Mouse (Mus musculus): ENCODE measurements at regions not wholly inside any gene's neighbourhood (a gene's known extent, or its start where the extent isn't known, plus 50 kb on each side); places are given as distances from the start of the nearest gene placed in this dataset.

DNA sequence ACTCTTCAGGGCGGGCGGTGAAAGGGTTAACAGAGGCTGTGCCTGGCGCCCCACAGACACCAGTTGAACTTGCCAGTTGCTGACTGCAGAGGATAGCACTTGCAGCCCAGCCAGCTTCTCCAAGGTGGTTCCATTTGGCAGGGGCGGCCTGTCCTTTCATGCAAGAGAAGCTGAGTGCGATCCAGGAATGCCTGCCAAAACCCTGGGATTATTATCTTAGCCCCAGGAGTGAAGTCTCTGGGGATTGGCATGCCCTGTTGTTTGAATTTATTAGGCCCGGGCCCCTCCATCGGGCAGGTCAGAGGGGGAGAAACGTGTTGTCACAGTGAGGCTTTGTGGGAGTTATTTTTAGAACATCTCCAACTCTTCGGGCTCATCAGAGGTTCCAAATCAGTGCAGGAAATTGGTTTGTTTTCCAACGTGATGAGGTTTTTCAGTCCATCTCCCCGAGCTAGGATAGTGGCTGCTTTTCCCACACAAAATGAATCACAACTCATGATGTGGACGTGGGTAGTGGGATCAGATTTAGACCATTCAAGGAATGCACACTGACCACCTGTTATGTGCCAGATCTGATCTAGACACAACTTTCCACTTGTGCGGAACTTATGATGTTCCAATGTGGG, 219.4 kb upstream of the Rpl38 start:
- peak overlapping the region; percentile 35 for H3K27ac ChIP-seq
- no peaks in the 10 kb centered on the region for H3K9me3 ChIP-seq
- no peaks in the 10 kb centered on the region for H3K36me3 ChIP-seq
- H3K27me3 ChIP-seq = no peaks in the 10 kb centered on the region
- no peak overlapping the region for H3K4me3 ChIP-seq
- 27% methylated on average over 13 of the region's 13 CpGs for WGBS
- no peak overlapping the region; the same call in 1 of the 2 replicates for H3K4me2 ChIP-seq
- ATAC-seq (ENCODE audit: borderline replicate concordance, extremely low read depth, low FRiP score, low TSS enrichment) = peak; percentile 13; the same call in 1 of the 2 replicates
- peaks cover 34% of the 10 kb centered on the region for H3K4me1 ChIP-seq
- H3K9ac ChIP-seq = no peak overlapping the region

DNA sequence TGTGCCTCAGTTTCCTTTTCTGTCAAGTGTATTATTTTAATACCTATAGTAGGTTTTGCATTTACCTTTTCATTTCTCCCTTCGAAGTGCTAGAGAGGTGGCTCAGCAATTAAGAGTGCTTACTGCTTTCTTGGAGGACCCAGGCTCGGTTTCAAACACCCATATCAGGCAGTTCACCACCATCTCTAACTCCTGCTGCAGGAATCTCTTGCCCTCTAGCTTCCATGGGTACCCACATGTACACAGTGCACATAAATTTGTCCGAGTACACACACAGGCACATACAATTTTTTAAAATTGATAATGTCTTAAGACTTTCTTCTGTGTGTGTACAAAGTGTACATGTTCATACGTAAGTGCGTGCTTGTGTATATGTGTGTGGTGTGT, 220.9 kb upstream of the Rpl38 start:
- no peaks in the 10 kb centered on the region for H3K27me3 ChIP-seq
- no peak overlapping the region for H3K9ac ChIP-seq
- H3K4me3 ChIP-seq = no peak overlapping the region
- H3K9me3 ChIP-seq = no peaks in the 10 kb centered on the region
- no peak overlapping the region for H3K27ac ChIP-seq
- H3K4me2 ChIP-seq = peak overlapping the region; percentile 50
- peaks cover 42% of the 10 kb centered on the region for H3K4me1 ChIP-seq
- WGBS = 88% methylated on average over 5 of the region's 5 CpGs
- no peaks in the 10 kb centered on the region for H3K36me3 ChIP-seq
- ATAC-seq (ENCODE audit: borderline replicate concordance, extremely low read depth, low FRiP score, low TSS enrichment) = no peak

DNA sequence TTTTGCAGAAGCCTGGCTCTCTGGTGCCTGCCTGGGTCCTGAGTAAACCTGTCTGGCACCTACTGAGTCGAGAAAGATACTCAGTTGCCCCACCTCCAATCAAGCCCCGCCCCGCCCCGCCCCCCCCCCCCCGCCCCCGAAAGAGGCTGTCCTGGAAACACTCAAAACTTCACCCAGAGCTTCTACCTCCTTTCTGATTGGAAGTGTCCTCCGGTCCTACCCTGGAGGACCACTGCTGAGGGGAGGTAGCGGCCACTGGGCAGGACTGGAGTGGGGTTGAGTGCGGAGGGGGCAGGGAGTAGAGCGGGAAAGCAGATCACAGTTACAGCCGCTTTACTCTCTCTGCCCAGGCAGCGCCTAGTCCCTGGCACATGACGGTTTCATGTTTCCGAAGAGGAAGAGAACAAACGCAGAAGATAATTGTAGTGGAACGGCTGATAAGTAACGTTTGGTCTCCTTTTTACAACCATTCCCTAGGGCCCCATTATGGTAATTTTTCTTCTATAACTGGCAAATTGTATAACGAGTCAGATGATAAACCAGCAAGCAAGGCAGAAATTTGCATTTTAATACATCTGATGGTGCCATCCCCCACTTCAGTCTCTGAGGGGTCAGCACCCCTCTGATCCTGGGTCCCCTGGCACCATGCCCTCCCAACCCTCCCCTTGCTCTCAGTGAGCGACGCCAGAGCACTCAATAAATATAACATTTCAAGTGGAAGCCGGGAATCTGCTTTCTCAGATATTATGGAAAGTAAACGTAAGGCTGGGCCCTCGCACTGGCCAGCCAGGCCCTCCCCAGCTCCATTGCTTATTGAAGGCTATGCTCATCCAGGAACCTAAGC, 221.5 kb upstream of the Rpl38 start:
- Histone ChIP-seq H3K27ac (peak overlapping the region; percentile 35), H3K27me3 (no peaks in the 10 kb centered on the region), H3K9me3 (no peaks in the 10 kb centered on the region), H3K36me3 (no peaks in the 10 kb centered on the region), H3K4me3 (peak overlapping the region; percentile 28), H3K4me2 (peak overlapping the region; percentile 50), H3K4me1 (peaks cover 42% of the 10 kb centered on the region), H3K9ac (peak overlapping the region; percentile 8; the same call in 1 of the 2 replicates)
- WGBS = 3% methylated on average over 23 of the region's 23 CpGs
- peak; percentile 81 for ATAC-seq (ENCODE audit: borderline replicate concordance, extremely low read depth, low FRiP score, low TSS enrichment)

- 6% methylated on average over 8 of the region's 8 CpGs for WGBS
- Histone ChIP-seq H3K4me2 (peak overlapping the region; percentile 50), H3K4me3 (peak overlapping the region; percentile 28), H3K9me3 (no peaks in the 10 kb centered on the region), H3K27me3 (0 out of 2 replicates have a peak, but pooled peaks cover 1% of the 10 kb centered on the region), H3K36me3 (no peaks in the 10 kb centered on the region), H3K27ac (0 out of 2 replicates have a peak overlapping the region, but pooled peaks have one; percentile 35), H3K4me1 (peaks cover 42% of the 10 kb centered on the region), H3K9ac (no peak overlapping the region)
- ATAC-seq (ENCODE audit: borderline replicate concordance, extremely low read depth, low FRiP score, low TSS enrichment) = no peak; the same call in 1 of the 2 replicates
Measured at GRCm38 (mm10) chr11:114446075-114446616, 222.2 kb upstream of the Rpl38 start.

- H3K27ac ChIP-seq = no peak overlapping the region
- no peaks in the 10 kb centered on the region for H3K36me3 ChIP-seq
- H3K9me3 ChIP-seq = no peaks in the 10 kb centered on the region
- no peak overlapping the region for H3K4me3 ChIP-seq
- 0 out of 2 replicates have a peak, but pooled peaks cover 4% of the 10 kb centered on the region for H3K27me3 ChIP-seq
- no peak overlapping the region for H3K9ac ChIP-seq
- peaks cover 39% of the 10 kb centered on the region for H3K4me1 ChIP-seq
- WGBS = 28% methylated on average over 8 of the region's 8 CpGs
- ATAC-seq (ENCODE audit: borderline replicate concordance, extremely low read depth, low FRiP score, low TSS enrichment) = no peak
- no peak overlapping the region for H3K4me2 ChIP-seq
Measured at GRCm38 (mm10) chr11:114444211-114444610, 224.1 kb upstream of the Rpl38 start.

DNA sequence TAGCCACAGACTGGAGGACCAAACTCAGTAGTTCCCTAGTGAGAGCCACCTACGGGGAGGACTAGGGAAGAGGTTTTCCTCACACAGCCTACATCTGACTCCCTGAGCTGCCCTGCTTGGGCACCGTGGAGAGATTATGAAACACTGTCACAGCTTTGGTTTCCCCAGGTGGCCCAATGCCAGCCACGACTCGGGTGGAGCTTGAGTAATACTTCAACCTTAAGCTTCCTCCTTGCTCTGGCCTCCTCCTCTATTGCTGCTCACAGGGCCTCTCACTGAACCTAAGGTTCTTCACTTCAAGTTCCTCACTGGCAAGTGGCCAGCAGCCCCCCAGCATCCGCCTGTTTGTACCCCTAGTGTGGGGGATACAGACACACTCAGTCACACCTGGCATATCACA, 224.9 kb upstream of the Rpl38 start:
- ATAC-seq (ENCODE audit: borderline replicate concordance, extremely low read depth, low FRiP score, low TSS enrichment) = no peak
- no peaks in the 10 kb centered on the region for H3K9me3 ChIP-seq
- 36% methylated on average over 5 of the region's 5 CpGs for WGBS
- H3K4me2 ChIP-seq = no peak overlapping the region
- H3K36me3 ChIP-seq = no peaks in the 10 kb centered on the region
- H3K9ac ChIP-seq = no peak overlapping the region
- no peak overlapping the region for H3K27ac ChIP-seq
- no peak overlapping the region for H3K4me3 ChIP-seq
- 0 out of 2 replicates have a peak, but pooled peaks cover 4% of the 10 kb centered on the region for H3K27me3 ChIP-seq
- H3K4me1 ChIP-seq = peaks cover 32% of the 10 kb centered on the region

DNA sequence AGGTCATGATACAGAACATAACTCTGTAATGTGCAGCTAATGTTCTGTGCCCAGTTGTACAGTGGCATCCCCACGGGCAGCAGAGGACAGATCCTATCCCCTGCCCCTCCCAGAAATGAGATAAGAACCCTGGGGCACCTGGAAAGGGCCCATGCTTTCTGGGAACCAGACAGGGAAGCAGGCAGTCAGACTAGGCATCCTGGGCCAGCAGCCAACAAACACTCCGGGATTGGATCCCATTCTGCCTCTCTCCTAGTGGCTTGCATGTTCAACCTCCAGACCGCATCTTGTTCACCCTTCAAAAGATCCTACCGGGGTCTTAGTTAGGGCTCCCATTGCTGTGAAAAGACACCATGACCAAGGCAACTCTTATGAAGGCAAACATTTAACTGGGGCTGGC, 229.0 kb upstream of the Rpl38 start:
- no peak overlapping the region for H3K4me2 ChIP-seq
- H3K27me3 ChIP-seq = 0 out of 2 replicates have a peak, but pooled peaks cover 4% of the 10 kb centered on the region
- peaks cover 12% of the 10 kb centered on the region; the same call in 1 of the 2 replicates for H3K4me1 ChIP-seq
- H3K36me3 ChIP-seq = no peaks in the 10 kb centered on the region
- H3K9me3 ChIP-seq = no peaks in the 10 kb centered on the region
- no peak overlapping the region for H3K27ac ChIP-seq
- no peak for ATAC-seq (ENCODE audit: borderline replicate concordance, extremely low read depth, low FRiP score, low TSS enrichment)
- H3K9ac ChIP-seq = no peak overlapping the region
- WGBS = 73% methylated on average over 4 of the region's 4 CpGs
- H3K4me3 ChIP-seq = no peak overlapping the region

- Histone ChIP-seq H3K4me3 (no peak overlapping the region), H3K9me3 (no peaks in the 10 kb centered on the region), H3K4me1 (no peaks in the 10 kb centered on the region), H3K4me2 (no peak overlapping the region), H3K9ac (no peak overlapping the region), H3K27me3 (no peaks in the 10 kb centered on the region), H3K36me3 (no peaks in the 10 kb centered on the region), H3K27ac (no peak overlapping the region)
- no peak for ATAC-seq (ENCODE audit: borderline replicate concordance, extremely low read depth, low FRiP score, low TSS enrichment)
- 12% methylated on average over 1 of the region's 1 CpGs for WGBS
Measured at GRCm38 (mm10) chr11:114435788-114436187, 232.5 kb upstream of the Rpl38 start.

GRCm38 (mm10) chr11:114433561-114433960, 234.8 kb upstream of the Rpl38 start:
- 32% methylated on average over 5 of the region's 5 CpGs for WGBS
- H3K9me3 ChIP-seq = no peaks in the 10 kb centered on the region
- H3K4me2 ChIP-seq = no peak overlapping the region
- no peaks in the 10 kb centered on the region for H3K4me1 ChIP-seq
- no peak overlapping the region for H3K9ac ChIP-seq
- H3K27me3 ChIP-seq = no peaks in the 10 kb centered on the region
- no peak for ATAC-seq (ENCODE audit: borderline replicate concordance, extremely low read depth, low FRiP score, low TSS enrichment)
- H3K27ac ChIP-seq = no peak overlapping the region
- no peak overlapping the region for H3K4me3 ChIP-seq
- H3K36me3 ChIP-seq = no peaks in the 10 kb centered on the region

DNA sequence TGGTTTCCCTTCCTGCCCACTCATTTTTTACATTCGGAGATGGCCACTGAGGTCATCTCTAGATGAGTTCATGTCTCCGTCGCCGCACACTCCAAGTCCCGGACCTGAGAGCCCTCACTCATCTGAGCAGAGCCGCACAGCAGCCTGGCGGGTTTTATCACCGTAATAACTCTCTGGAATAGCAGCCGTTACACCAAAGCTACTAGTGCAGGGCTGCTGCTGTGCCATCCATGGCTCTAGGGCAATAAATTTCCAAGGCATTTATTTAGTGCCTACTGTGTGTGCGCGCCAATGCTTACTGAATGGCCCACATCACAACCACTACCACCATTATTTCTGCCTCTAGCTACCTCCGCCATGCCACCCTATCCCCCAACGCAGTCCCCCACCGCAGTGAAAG, 242.9 kb upstream of the Rpl38 start:
- Histone ChIP-seq H3K36me3 (no peaks in the 10 kb centered on the region), H3K27ac (no peak overlapping the region), H3K4me2 (no peak overlapping the region), H3K4me3 (no peak overlapping the region), H3K9ac (no peak overlapping the region), H3K27me3 (no peaks in the 10 kb centered on the region), H3K9me3 (no peaks in the 10 kb centered on the region), H3K4me1 (no peaks in the 10 kb centered on the region)
- ATAC-seq (ENCODE audit: borderline replicate concordance, extremely low read depth, low FRiP score, low TSS enrichment) = no peak
- WGBS = 88% methylated on average over 14 of the region's 14 CpGs

DNA sequence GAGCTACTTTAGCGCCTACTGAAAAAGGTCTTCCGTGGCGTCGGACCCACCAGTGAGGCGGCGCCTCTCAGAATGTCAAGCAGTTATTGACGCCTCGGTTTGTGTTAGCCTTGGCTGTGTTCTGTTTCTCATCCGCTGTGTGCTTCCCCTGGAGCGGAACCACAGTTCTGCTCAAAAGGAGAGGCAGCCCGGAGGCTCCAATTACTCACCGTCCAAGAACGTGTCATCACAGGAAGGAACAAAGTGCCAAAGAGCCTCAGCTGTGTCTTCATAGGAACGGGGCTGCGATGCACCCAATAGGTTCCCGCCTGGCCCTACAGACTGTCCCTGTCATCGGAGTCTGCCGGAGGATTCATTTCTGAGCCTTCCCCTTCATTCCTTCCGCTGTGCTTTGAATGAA, 245.0 kb upstream of the Rpl38 start:
- Histone ChIP-seq H3K27me3 (no peaks in the 10 kb centered on the region), H3K4me1 (no peaks in the 10 kb centered on the region), H3K36me3 (no peaks in the 10 kb centered on the region), H3K9me3 (no peaks in the 10 kb centered on the region), H3K4me2 (no peak overlapping the region), H3K27ac (no peak overlapping the region), H3K9ac (no peak overlapping the region), H3K4me3 (no peak overlapping the region)
- WGBS = 54% methylated on average over 19 of the region's 19 CpGs
- 0 out of 2 replicates have a peak, but pooled peaks have one; percentile 23 for ATAC-seq (ENCODE audit: borderline replicate concordance, extremely low read depth, low FRiP score, low TSS enrichment)

DNA sequence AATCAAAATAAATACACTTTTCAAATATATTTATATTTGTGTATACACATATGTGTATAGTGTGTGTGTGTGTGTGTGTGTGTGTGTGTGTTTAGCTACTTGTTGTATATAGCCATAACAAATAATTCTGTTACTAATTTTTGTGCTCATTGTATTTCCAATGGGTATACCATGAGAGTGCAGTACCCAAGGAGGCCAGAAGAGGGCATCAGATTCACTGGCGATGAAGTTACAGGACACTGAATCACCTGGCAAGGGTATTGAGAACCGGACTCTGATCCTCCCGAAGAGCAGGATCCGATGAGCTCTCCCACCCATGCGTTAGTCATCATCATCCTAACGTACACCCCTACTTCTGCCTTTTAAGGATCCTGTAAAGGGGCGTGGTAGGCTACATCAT, 249.3 kb upstream of the Rpl38 start:
- no peak overlapping the region for H3K4me3 ChIP-seq
- H3K4me2 ChIP-seq = no peak overlapping the region
- no peak overlapping the region for H3K27ac ChIP-seq
- H3K27me3 ChIP-seq = no peaks in the 10 kb centered on the region
- H3K4me1 ChIP-seq = no peaks in the 10 kb centered on the region
- no peaks in the 10 kb centered on the region for H3K9me3 ChIP-seq
- H3K9ac ChIP-seq = no peak overlapping the region
- no peaks in the 10 kb centered on the region for H3K36me3 ChIP-seq
- WGBS = 83% methylated on average over 7 of the region's 7 CpGs
- no peak for ATAC-seq (ENCODE audit: borderline replicate concordance, extremely low read depth, low FRiP score, low TSS enrichment)
